Mouse (Mus musculus): ENCODE measurements around the gene Troap.
"Not testable (repeated sequence)": the region's sequence is repeated elsewhere in the genome, so short reads cannot be mapped to it uniquely, and the experiment has no call there.

The Troap gene

GRCm38 (mm10) chr15:99040920-99041856, 33.2 kb upstream of the Troap start:
- DNase-seq (ENCODE audit: low spot score in 2 of 2): no peak

GRCm38 (mm10) chr15:99042334-99042733, 32.0 kb upstream of the Troap start:
- no peak for DNase-seq (ENCODE audit: low spot score in 2 of 2)

- DNase-seq (ENCODE audit: low spot score in 2 of 2): no peak
These were observed 29.5 kb upstream of the Troap start for GRCm38 (mm10) chr15:99044854-99045253.

GRCm38 (mm10) chr15:99045734-99046133, 28.6 kb upstream of the Troap start:
- DNase-seq (ENCODE audit: low spot score in 2 of 2): not testable (repeated sequence)

- peak; percentile 42 to 50 for DNase-seq (ENCODE audit: low spot score in 2 of 2)
These were observed 24.7 kb upstream of the Troap start for GRCm38 (mm10) chr15:99049473-99050253.

GRCm38 (mm10) chr15:99053373-99053772, 21.0 kb upstream of the Troap start:
- no peak for DNase-seq (ENCODE audit: low spot score in 2 of 2)

- DNase-seq (ENCODE audit: low spot score in 2 of 2): no peak
These were observed 19.3 kb upstream of the Troap start, which contains the start of gene Prph for GRCm38 (mm10) chr15:99055040-99055439. TSS of gene Prph (plus strand) at chr15:99055174.

GRCm38 (mm10) chr15:99055511-99055961, 18.8 kb upstream of the Troap start:
- DNase-seq (ENCODE audit: low spot score in 2 of 2): no peak

GRCm38 (mm10) chr15:99056332-99056731, 18.0 kb upstream of the Troap start:
- peak; percentile 25 to 51 for DNase-seq (ENCODE audit: low spot score in 2 of 2)

GRCm38 (mm10) chr15:99065557-99066165, 8.7 kb upstream of the Troap start:
- no peak for DNase-seq (ENCODE audit: low spot score in 2 of 2)

GRCm38 (mm10) chr15:99071988-99072387, 2.4 kb upstream of the Troap start:
- DNase-seq (ENCODE audit: low spot score in 2 of 2): no peak

- peak; percentile 96 for DNase-seq (ENCODE audit: low spot score in 2 of 2)
These were observed 392 bp downstream of the Troap start for GRCm38 (mm10) chr15:99074600-99075333.

- not testable (repeated sequence) for DNase-seq (ENCODE audit: low spot score in 2 of 2)
These were observed 1.6 kb downstream of the Troap start for GRCm38 (mm10) chr15:99076011-99076410.

GRCm38 (mm10) chr15:99078181-99078910, 4.0 kb downstream of the Troap start:
- DNase-seq (ENCODE audit: low spot score in 2 of 2): no peak

GRCm38 (mm10) chr15:99079804-99080203, 5.4 kb downstream of the Troap start:
- no peak for DNase-seq (ENCODE audit: low spot score in 2 of 2)

- DNase-seq (ENCODE audit: low spot score in 2 of 2): no peak
These were observed 7.9 kb downstream of the Troap start for GRCm38 (mm10) chr15:99082322-99082721.

- DNase-seq (ENCODE audit: low spot score in 2 of 2): no peak
These were observed 8.5 kb downstream of the Troap start for GRCm38 (mm10) chr15:99082840-99083239.

- no peak for DNase-seq (ENCODE audit: low spot score in 2 of 2)
These were observed 8.9 kb downstream of the Troap start for GRCm38 (mm10) chr15:99083258-99083657.

- DNase-seq (ENCODE audit: low spot score in 2 of 2): no peak
These were observed 9.6 kb downstream of the Troap start for GRCm38 (mm10) chr15:99083867-99084557.

- DNase-seq (ENCODE audit: low spot score in 2 of 2): no peak
These were observed 10.2 kb downstream of the Troap start for GRCm38 (mm10) chr15:99084618-99085017.

Measured in natural killer cell, adult 2 months (primary cell).